Mouse (Mus musculus): ENCODE measurements around the gene Ifnab. TPM values are rescaled to one million over a fixed set of nuclear protein-coding genes. Genes with fewer than 3 reads are reported as not detected.

The Ifnab gene
- total RNA-seq (2021), result not detected
- long read RNA-seq, experiment 1, result 0 reads
- long read RNA-seq, experiment 2, result 0 reads

DNA sequence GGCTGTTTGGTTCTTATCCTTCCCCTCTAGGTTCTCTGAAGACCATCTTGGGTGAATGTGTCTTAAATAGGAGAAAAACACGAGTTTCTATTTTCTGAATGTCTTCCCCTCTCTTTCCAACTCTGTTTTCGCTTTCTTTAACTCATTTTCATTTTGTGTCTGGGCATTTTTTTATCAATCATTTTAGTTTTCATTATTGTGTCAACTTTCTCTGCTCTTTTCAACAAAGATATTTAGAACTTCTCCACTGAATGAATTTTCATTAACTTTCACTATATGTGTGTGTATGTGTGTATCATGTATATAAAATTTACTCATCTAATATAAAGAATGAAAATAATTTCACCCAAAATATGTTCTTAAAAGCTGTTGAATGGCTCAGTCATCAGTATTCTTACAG, at the start of gene Ifnab:
Gene Ifnab (minus strand): TSS at position 101 of the 400 bp plus-strand sequence.
- no peak for DNase-seq (ENCODE audit: low spot score in 2 of 2)

GRCm38 (mm10) chr4:88739036-88739435, 47.9 kb upstream of the Ifnab start:
- DNase-seq (ENCODE audit: low spot score in 2 of 2), result no peak

DNA sequence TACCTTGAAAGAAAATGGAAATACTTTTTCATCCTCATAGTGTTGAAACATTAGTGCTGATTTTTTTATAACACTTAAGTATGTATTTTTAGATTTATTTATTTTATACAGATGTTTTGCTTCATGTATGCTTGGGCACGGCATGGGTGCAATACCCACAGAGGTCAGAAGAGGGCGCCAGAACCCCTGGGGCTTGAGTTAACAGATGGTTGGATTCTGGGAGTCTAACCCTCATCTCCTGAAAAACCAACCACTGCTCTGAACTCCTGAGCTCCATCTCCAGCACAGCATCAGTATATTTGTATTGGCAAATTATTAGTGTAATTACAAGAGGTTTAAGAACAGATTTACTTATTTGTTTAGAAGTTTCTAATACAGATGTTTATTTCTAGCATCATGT, 47.3 kb upstream of the Ifnab start:
- peak; percentile 70 to 78 for DNase-seq (ENCODE audit: low spot score in 2 of 2)

GRCm38 (mm10) chr4:88727324-88727723, 36.2 kb upstream of the Ifnab start:
- peak in 1 of 2 experiments; percentile 21 for DNase-seq (ENCODE audit: low spot score in 2 of 2)

GRCm38 (mm10) chr4:88726727-88727126, 35.6 kb upstream of the Ifnab start:
- no peak for DNase-seq (ENCODE audit: low spot score in 2 of 2)

DNA sequence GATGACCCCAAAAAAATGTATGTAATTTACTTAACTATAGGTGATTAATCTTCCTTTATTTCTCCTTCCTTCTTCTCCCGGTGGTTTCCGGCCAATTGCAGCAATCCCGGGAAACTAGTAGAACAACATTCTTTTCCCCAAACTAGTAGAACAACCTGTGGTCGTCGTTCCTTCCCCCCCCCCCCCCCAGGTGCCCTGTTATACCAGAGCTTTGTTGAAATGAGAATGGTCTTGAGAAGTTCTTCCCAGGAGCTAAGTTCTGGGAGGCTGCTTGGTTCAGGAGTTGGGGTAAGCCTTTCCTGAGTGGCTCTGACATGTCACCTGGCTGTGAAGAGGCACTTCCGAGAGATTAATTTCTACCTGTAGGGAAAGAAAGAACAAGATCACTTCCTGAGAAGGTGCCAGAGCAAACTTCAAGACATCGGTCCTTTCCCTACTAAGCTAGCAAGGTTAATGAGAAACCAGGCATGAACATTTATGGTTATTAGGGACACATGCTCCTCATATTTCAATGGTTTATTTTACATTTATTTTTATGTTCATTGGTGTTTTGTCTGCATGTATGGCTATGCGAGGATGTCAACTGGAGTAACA, 32.4 kb upstream of the Ifnab start:
- DNase-seq (ENCODE audit: low spot score in 2 of 2), result no peak

GRCm38 (mm10) chr4:88721791-88722721, 30.9 kb upstream of the Ifnab start, which contains the start of the genes Gm26566 and Klhl9:
Gm26566 (plus strand) TSS chr4:88721805.
Klhl9 (minus strand) TSS chr4:88722465.
- DNase-seq (ENCODE audit: low spot score in 2 of 2), result peak; percentile 89

GRCm38 (mm10) chr4:88718715-88719114, 27.6 kb upstream of the Ifnab start:
- DNase-seq (ENCODE audit: low spot score in 2 of 2), result no peak

DNA sequence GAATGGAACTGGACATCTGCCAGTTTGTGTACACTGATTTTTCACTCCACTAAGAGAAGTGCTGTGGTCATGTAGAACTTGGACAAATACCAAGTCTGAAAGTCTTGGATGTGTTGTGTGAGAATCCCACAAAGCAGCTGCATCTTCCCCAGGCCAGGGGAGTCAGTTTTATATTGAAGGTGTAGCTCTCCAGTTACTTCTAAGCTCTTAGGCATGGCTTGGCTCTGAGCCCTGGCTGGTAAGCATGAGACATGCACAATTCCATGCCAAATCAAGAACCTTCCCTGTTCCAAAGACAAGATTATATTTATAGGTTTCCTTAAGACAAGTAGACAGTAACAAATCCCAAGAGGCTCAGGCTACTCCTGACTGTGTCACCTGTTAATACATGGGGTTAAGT, 23.9 kb upstream of the Ifnab start:
- no peak for DNase-seq (ENCODE audit: low spot score in 2 of 2)

- DNase-seq (ENCODE audit: low spot score in 2 of 2), result no peak
Observed at GRCm38 (mm10) chr4:88714281-88714680, 23.1 kb upstream of the Ifnab start.

DNA sequence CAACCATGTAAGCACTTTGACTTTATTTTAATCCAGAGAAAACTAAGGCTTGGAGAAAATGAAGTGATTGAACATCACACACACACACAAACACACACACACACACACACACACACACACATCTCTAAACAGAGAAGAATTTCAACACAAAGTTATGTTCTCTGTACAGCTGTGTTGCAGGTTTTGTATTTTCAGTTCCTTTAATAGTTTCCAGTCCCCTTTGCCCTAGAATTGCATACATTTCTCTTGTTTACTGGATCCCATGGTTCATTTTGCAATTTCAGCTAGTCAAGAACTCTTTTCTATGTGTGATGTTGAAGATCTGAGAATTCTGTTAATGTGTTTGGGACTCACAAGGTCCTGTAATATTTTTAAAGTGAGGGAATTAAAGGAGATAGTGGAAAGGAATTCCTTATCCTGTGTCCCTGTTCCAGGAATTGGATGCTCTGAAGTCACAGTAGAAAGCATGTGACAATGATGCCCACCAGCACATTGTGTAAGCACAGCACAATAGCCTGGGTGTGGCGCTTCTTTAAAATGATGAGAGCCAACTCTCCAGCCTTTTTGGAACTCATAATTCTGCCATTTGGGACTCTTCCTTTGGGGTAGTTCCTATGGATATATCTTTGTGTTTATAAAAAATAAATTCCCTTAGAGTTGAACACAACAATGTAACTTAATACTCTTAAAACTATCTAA, 16.1 kb upstream of the Ifnab start:
- DNase-seq (ENCODE audit: low spot score in 2 of 2), result no peak

DNA sequence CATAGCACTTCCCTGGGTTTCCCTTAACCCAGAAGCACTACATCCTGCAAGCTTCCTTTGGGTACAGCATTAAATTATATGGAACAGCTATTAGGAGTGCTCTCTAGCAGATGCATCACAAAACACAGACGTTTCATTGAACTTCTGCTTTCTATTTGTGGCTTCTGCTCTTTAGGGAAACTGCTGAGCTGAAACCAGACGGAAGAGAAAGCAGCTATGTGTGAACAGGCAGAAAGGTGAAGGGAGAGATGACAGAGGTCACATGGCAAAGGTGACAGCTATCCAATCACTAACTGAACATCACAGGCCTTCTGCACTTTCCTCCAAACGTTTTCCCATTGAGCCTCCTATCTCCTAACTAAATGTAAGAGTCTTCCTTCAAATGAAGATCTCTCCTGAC, 14.8 kb upstream of the Ifnab start:
- DNase-seq (ENCODE audit: low spot score in 2 of 2), result no peak

- no peak for DNase-seq (ENCODE audit: low spot score in 2 of 2)
Observed at GRCm38 (mm10) chr4:88699301-88699700, 8.1 kb upstream of the Ifnab start.

DNA sequence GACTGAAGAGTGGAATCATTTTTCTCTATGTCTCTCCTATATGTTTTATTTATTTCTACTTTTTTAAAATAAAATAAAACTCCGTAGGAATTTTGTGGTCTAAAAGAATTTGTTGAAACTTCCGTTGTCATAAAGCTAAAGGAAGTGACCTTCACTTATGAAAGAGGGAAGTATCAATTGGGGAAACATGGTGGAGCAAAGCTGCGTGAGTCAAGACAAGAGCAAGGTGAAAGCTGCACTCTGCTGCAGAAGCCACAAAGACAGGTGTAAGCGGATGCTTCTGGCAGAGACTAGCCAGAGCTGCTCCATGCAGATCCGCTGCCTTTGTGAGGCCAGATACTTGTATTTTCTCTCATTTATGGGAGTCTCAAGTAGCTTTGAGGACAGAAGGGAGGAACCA, 7.6 kb upstream of the Ifnab start:
- no peak for DNase-seq (ENCODE audit: low spot score in 2 of 2)

DNA sequence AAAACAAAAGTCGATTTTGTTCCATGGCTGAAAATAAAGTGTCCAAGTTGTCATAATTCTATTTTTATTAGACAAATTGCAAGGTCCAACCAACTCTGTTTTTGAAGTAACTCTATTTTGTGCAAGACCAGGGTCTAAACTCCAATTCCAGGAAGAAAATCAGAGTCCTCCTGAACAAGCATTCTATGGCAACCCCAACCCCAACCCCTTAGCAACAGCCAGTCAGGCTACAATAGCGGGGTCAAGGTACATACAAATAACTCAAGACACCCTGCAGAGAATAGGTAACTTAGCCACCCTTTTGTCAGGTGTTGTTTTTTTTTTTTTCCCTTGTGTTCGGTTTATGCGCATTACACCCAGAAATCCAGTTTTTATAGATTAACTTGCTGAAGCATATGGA, 6.6 kb upstream of the Ifnab start:
- DNase-seq (ENCODE audit: low spot score in 2 of 2), result no peak

DNA sequence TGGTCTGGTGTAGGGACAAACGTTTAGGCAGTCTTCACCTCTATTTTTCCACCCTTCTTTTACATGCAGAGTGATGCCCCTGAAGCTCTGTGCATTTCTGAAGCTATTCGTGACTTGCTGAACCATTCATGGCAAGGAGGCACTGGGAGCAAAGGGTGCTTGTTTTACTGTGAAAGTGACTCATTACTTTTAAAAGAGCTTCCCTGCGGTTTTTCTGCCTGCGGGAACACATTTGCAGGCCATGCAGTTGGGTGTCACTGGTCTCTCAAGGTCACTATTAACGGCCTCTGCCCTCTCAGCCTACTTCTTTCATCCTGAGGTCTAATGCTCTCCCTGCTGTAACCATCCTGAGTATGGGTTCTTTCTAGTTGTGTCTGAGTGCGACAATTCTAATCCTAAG, 5.9 kb upstream of the Ifnab start:
- no peak for DNase-seq (ENCODE audit: low spot score in 2 of 2)

GRCm38 (mm10) chr4:88696237-88696884, 5.2 kb upstream of the Ifnab start:
- DNase-seq (ENCODE audit: low spot score in 2 of 2), result peak; percentile 75 to 79

- DNase-seq (ENCODE audit: low spot score in 2 of 2), result no peak
Observed at GRCm38 (mm10) chr4:88693392-88693791, 2.2 kb upstream of the Ifnab start.

DNA sequence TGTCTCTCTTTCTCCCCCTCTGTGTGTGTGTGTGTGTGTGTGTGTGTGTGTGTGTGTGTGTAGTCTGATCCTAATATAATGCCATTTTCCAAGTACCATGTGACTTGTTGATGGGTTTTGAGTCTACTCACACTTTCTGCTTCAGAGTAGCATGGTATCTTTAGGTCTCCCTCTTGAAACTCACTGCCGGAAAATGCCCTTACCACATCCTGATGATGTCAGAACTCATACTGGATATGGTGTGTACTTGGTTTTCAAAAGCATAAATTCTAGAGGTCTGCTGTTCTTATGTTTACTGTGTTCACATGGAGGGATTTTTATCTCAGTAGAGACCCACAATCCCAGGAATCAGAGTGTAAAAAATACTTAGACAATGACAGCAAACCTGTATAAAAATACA, 1.4 kb upstream of the Ifnab start:
- DNase-seq (ENCODE audit: low spot score in 2 of 2), result no peak

DNA sequence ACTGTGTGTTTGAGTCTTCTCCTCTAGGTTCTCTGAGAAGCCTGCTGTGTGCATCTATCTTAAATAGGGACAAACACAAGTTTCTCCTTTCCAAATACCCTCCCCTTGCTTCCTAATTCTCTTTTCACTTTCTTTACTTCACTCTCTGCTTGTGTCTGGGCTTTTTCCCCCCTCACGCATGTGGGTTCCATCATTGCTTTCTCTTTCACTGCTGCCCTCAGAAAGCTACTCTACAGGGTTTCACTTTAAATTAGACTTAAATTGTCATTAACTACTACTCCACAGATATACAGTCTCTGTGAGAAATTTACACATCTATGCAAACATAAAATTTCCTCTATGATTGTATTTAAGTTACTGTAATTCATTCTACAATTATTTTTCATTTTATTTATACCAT, 7.3 kb downstream of the Ifnab start, which contains the start of gene Ifna2:
Gene Ifna2 (minus strand): TSS at position 101 of the 400 bp plus-strand sequence.
- no peak for DNase-seq (ENCODE audit: low spot score in 2 of 2)

DNA sequence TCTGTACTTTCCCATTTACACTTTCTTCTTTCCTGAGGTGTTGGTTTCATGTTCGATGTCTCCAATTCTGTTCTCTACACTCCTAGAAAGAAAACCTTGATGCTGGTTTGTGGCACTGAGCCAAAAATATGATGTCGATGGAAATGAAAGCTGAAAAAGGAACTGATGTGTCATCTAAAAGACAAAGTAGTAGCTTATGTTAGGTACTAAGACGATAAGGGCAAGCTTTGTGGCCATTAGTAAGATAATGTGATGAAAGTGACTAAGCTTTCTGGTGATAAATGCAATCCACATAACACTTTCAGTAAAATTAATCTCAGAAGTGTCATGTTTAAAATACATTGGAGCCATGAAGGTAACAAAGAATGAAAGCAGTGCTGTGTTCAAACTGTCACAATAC, 9.8 kb downstream of the Ifnab start:
- no peak for DNase-seq (ENCODE audit: low spot score in 2 of 2)

Data from adrenal gland, adult 18-20 months (tissue).